Mouse (Mus musculus) erythroblast, embryonic 14.5 days (primary cell): ENCODE results near the gene Gm11937.

Experiments
- GATA1 ChIP-seq: IDR thresholded peaks from 2 replicates; pipeline ENCODE4 v1.6.1; 2012; ENCODE audit warnings: low read length, inconsistent platforms, mixed read lengths
- TAL1 ChIP-seq: IDR thresholded peaks from 3 replicates; pipeline ENCODE4 v1.6.1; 2012; ENCODE audit warnings: low read length, inconsistent platforms, mixed read lengths

GRCm38 (mm10) chr11:99581564-99581963 is 28.4 kb downstream of the Gm11937 start:
- TF ChIP-seq GATA1 (no peak), TAL1 (no peak)
